17 mouse cellular contexts compared by ENCODE assay signal in genomic region chr4:129145411-129145810, GRCm38 (mm10). TPM values are rescaled to one million over a fixed set of nuclear protein-coding genes. Genes with fewer than 3 reads are reported as not detected.
A peak's percentile ranks its signal among the peaks of the same experiment; 100 is the strongest.
DNase-seq lines count a peak whose midpoint lies in the region; ATAC-seq and TF ChIP-seq lines count a peak whose summit lies in the region.
"Had no signal": no experiment of that assay in that cellular context is flagged by ENCODE, and none has a peak within 500 bp of the region (broad histone marks: within the 10 kb centered on the region; RNA-seq: fewer than 3 reads in every experiment).

No protein-coding gene starts in this region.

- no peaks in the 10 kb centered on the region for H3K27me3 ChIP-seq in forebrain, embryonic 13.5 days
- H3K27me3 ChIP-seq in forebrain, embryonic 11.5 days (ENCODE audit: control insufficient read depth, insufficient read depth, low read length), result no peaks in the 10 kb centered on the region
- no peaks in the 10 kb centered on the region for H3K27me3 ChIP-seq in limb, embryonic 12.5 days
- H3K27me3 ChIP-seq in limb, embryonic 10.5 days (ENCODE audit: low read depth, poor library complexity, severe bottlenecking), result no peaks in the 10 kb centered on the region
- H3K27me3 ChIP-seq in limb, embryonic 13.5 days, result no peaks in the 10 kb centered on the region

- intact Hi-C loops in gastrocnemius, postnatal 36 days (cut with DNase I), result no loop called here

- no peak overlapping the region for H3K4me2 ChIP-seq in forebrain, embryonic 13.5 days
- no peak overlapping the region for H3K4me2 ChIP-seq in forebrain, embryonic 11.5 days (ENCODE audit: low read depth, low read length, severe bottlenecking)
- H3K4me2 ChIP-seq in limb, embryonic 12.5 days, result no peak overlapping the region
- H3K4me2 ChIP-seq in limb, embryonic 13.5 days (replicated peaks), result no peak overlapping the region
- H3K4me2 ChIP-seq: lung, embryonic 14.5 days had no signal

- 72% methylated on average over 4 of the region's 4 CpGs for WGBS in forebrain, embryonic 13.5 days
- WGBS in forebrain, embryonic 11.5 days, result 76% methylated on average over 4 of the region's 4 CpGs
- WGBS in limb, embryonic 12.5 days, result 70% methylated on average over 4 of the region's 4 CpGs
- 73% methylated on average over 4 of the region's 4 CpGs for WGBS in limb, embryonic 10.5 days
- WGBS in limb, embryonic 13.5 days, result 67% methylated on average over 4 of the region's 4 CpGs
- WGBS in olfactory bulb, adult 2 months, result 51% methylated on average over 4 of the region's 4 CpGs

- no peak overlapping the region for H3K9ac ChIP-seq in forebrain, embryonic 13.5 days
- H3K9ac ChIP-seq in forebrain, embryonic 11.5 days (ENCODE audit: low read length), result no peak overlapping the region
- H3K9ac ChIP-seq in limb, embryonic 12.5 days (replicated peaks), result no peak overlapping the region
- no peak overlapping the region for H3K9ac ChIP-seq in limb, embryonic 13.5 days
- H3K9ac ChIP-seq: lung, embryonic 14.5 days had no signal

- peaks cover 20% of the 10 kb centered on the region for H3K36me3 ChIP-seq in forebrain, embryonic 13.5 days (ENCODE audit: poor library complexity, severe bottlenecking)
- no peaks in the 10 kb centered on the region; the same call in 1 of the 2 replicates for H3K36me3 ChIP-seq in forebrain, embryonic 11.5 days (ENCODE audit: control insufficient read depth, insufficient read depth, low read length)
- H3K36me3 ChIP-seq in limb, embryonic 12.5 days, result peaks cover 47% of the 10 kb centered on the region
- H3K36me3 ChIP-seq in limb, embryonic 10.5 days, result peaks cover 44% of the 10 kb centered on the region
- H3K36me3 ChIP-seq in limb, embryonic 13.5 days, result peaks cover 46% of the 10 kb centered on the region

- H3K4me1 ChIP-seq in forebrain, embryonic 13.5 days, result peaks cover 39% of the 10 kb centered on the region
- H3K4me1 ChIP-seq in forebrain, embryonic 11.5 days (replicated peaks; ENCODE audit: control insufficient read depth, insufficient read depth, low read length), result no peaks in the 10 kb centered on the region
- H3K4me1 ChIP-seq in limb, embryonic 12.5 days (replicated peaks), result peaks cover 5% of the 10 kb centered on the region; the same call in 1 of the 2 replicates
- H3K4me1 ChIP-seq in limb, embryonic 10.5 days, result 0 out of 2 replicates have a peak, but pooled peaks cover 3% of the 10 kb centered on the region
- H3K4me1 ChIP-seq in limb, embryonic 13.5 days, result peaks cover 34% of the 10 kb centered on the region
- H3K4me1 ChIP-seq in olfactory bulb, adult 2 months (ENCODE audit: control insufficient read depth, insufficient read depth, low read length), result peaks cover 41% of the 10 kb centered on the region

- no peak for ATAC-seq in forebrain, embryonic 13.5 days
- no peak for ATAC-seq in forebrain, embryonic 11.5 days (replicated peaks; ENCODE audit: low FRiP score)
- no peak for ATAC-seq in limb, embryonic 12.5 days (ENCODE audit: insufficient number of reproducible peaks, insufficient read depth, low FRiP score, low TSS enrichment, low read depth)
- no peak for ATAC-seq in limb, embryonic 13.5 days (ENCODE audit: low FRiP score, low read depth)

- no peaks in the 10 kb centered on the region for H3K9me3 ChIP-seq in forebrain, embryonic 13.5 days (replicated peaks)
- H3K9me3 ChIP-seq in forebrain, embryonic 11.5 days (ENCODE audit: control insufficient read depth, low read length), result no peaks in the 10 kb centered on the region
- H3K9me3 ChIP-seq in limb, embryonic 12.5 days, result no peaks in the 10 kb centered on the region
- H3K9me3 ChIP-seq in limb, embryonic 10.5 days (replicated peaks), result no peaks in the 10 kb centered on the region
- no peaks in the 10 kb centered on the region for H3K9me3 ChIP-seq in limb, embryonic 13.5 days

- H3K27ac ChIP-seq in forebrain, embryonic 13.5 days, result peak overlapping the region; percentile 70
- H3K27ac ChIP-seq in forebrain, embryonic 11.5 days (ENCODE audit: low read depth, low read length), result no peak overlapping the region
- H3K27ac ChIP-seq in limb, embryonic 12.5 days, result peak overlapping the region; percentile 47; the same call in 1 of the 2 replicates
- no peak overlapping the region for H3K27ac ChIP-seq in limb, embryonic 10.5 days
- H3K27ac ChIP-seq in limb, embryonic 13.5 days, result peak overlapping the region; percentile 83
- H3K27ac ChIP-seq in olfactory bulb, adult 2 months (ENCODE audit: insufficient read depth, low read depth, low read length), result peak overlapping the region; percentile 58

- no peak for DNase-seq in forebrain, embryonic 11.5 days (ENCODE audit: low spot score)
- DNase-seq in limb, embryonic 10.5 days (ENCODE audit: low spot score), result no peak
- no peak for DNase-seq in gastrocnemius, postnatal 36 days
- no peak for DNase-seq in kidney, postnatal 25 days
- DNase-seq: gastrocnemius, adult 2 months; kidney, postnatal 10 days; lung, embryonic 14.5 days; thymus, postnatal 25 days had no signal

- H3K4me3 ChIP-seq in forebrain, embryonic 13.5 days, result no peak overlapping the region
- H3K4me3 ChIP-seq in forebrain, embryonic 11.5 days (ENCODE audit: low read depth, low read length), result no peak overlapping the region
- H3K4me3 ChIP-seq in limb, embryonic 12.5 days (replicated peaks), result no peak overlapping the region
- no peak overlapping the region for H3K4me3 ChIP-seq in limb, embryonic 10.5 days
- H3K4me3 ChIP-seq in limb, embryonic 13.5 days, result no peak overlapping the region
- H3K4me3 ChIP-seq in olfactory bulb, adult 2 months (ENCODE audit: insufficient read depth, low read depth, low read length), result no peak overlapping the region
- H3K4me3 ChIP-seq: gastrocnemius, adult 2 months had no signal

- no peak for TF ChIP-seq CTCF in olfactory bulb, adult 2 months (IDR thresholded peaks at IDR 0.05; ENCODE audit: insufficient read depth, low read depth, low read length)

- no peak for TF ChIP-seq POLR2A in olfactory bulb, adult 2 months (IDR thresholded peaks at IDR 0.05; ENCODE audit: insufficient read depth, low read depth, low read length)

RNA-seq across cellular contexts. Expression of gene Fndc5, which starts 8.6 kb away (rescaled TPM):
- 0.93 and 1.1 TPM in 2 replicates for polyA plus RNA-seq in forebrain, embryonic 13.5 days (2015; fragmentation: Nextera tagmentation; extraction: Ambion mirVana)
- 0.63 and 1.4 TPM in 2 replicates for polyA plus RNA-seq in forebrain, embryonic 11.5 days (2014; fragmentation: Nextera tagmentation; extraction: Ambion mirVana)
- polyA plus RNA-seq in limb, embryonic 12.5 days (2016; fragmentation: Nextera tagmentation; extraction: Ambion mirVana), result 11.3 and 11.6 TPM in 2 replicates
- 2.0 and 2.6 TPM in 2 replicates for polyA plus RNA-seq in limb, embryonic 10.5 days (2016; fragmentation: Nextera tagmentation; extraction: Ambion mirVana)
- 20.0 and 21.3 TPM in 2 replicates for polyA plus RNA-seq in limb, embryonic 13.5 days (2015; fragmentation: Nextera tagmentation; extraction: Ambion mirVana)
- not detected in 2 replicates for polyA plus RNA-seq in olfactory bulb, adult 2 months (2012; ENCODE audit: insufficient read depth, insufficient read length, low replicate concordance, missing spikeins)
- total RNA-seq in gastrocnemius, postnatal 36 days (2021), result 10 to 100 TPM; 68.2 to 86.2 TPM

RNA-seq across cellular contexts. Expression of gene Hpca, which starts 23.6 kb away (rescaled TPM):
- polyA plus RNA-seq in forebrain, embryonic 13.5 days (2015; fragmentation: Nextera tagmentation; extraction: Ambion mirVana), result 19.6 and 20.4 TPM in 2 replicates
- 0.87 and 1.2 TPM in 2 replicates for polyA plus RNA-seq in forebrain, embryonic 11.5 days (2014; fragmentation: Nextera tagmentation; extraction: Ambion mirVana)
- polyA plus RNA-seq in limb, embryonic 12.5 days (2016; fragmentation: Nextera tagmentation; extraction: Ambion mirVana), result 0.55 and 0.83 TPM in 2 replicates
- 0.30 and 0.69 TPM in 2 replicates for polyA plus RNA-seq in limb, embryonic 10.5 days (2016; fragmentation: Nextera tagmentation; extraction: Ambion mirVana)
- 1.2 and 1.3 TPM in 2 replicates for polyA plus RNA-seq in limb, embryonic 13.5 days (2015; fragmentation: Nextera tagmentation; extraction: Ambion mirVana)
- not detected in 2 replicates for polyA plus RNA-seq in olfactory bulb, adult 2 months (2012; ENCODE audit: insufficient read depth, insufficient read length, low replicate concordance, missing spikeins)
- total RNA-seq in gastrocnemius, postnatal 36 days (2021), result not detected
- total RNA-seq: gastrocnemius, adult 2 months; hematopoietic stem cell, adult 5-6 weeks; megakaryocyte-erythroid progenitor cell, adult 5-6 weeks had no signal
- polyA plus RNA-seq: C2C12; spleen, adult 2 months had no signal

RNA-seq across cellular contexts. Expression of gene Tmem54, which starts 40.1 kb away (rescaled TPM):
- polyA plus RNA-seq in forebrain, embryonic 13.5 days (2015; fragmentation: Nextera tagmentation; extraction: Ambion mirVana), result not detected in 2 replicates
- 1.5 and 2.0 TPM in 2 replicates for polyA plus RNA-seq in forebrain, embryonic 11.5 days (2014; fragmentation: Nextera tagmentation; extraction: Ambion mirVana)
- 4.2 and 4.3 TPM in 2 replicates for polyA plus RNA-seq in limb, embryonic 12.5 days (2016; fragmentation: Nextera tagmentation; extraction: Ambion mirVana)
- polyA plus RNA-seq in limb, embryonic 10.5 days (2016; fragmentation: Nextera tagmentation; extraction: Ambion mirVana), result 6.8 and 7.3 TPM in 2 replicates
- polyA plus RNA-seq in limb, embryonic 13.5 days (2015; fragmentation: Nextera tagmentation; extraction: Ambion mirVana), result 5.0 and 5.6 TPM in 2 replicates
- not detected in 2 replicates for polyA plus RNA-seq in olfactory bulb, adult 2 months (2012; ENCODE audit: insufficient read depth, insufficient read length, low replicate concordance, missing spikeins)
- total RNA-seq in gastrocnemius, postnatal 36 days (2021), result not detected
- total RNA-seq: gastrocnemius, adult 2 months; hematopoietic stem cell, adult 5-6 weeks; left cerebral cortex, postnatal 14 days; megakaryocyte-erythroid progenitor cell, adult 5-6 weeks had no signal

RNA-seq across cellular contexts. Expression of gene S100pbp, which starts 44.1 kb away (rescaled TPM):
- polyA plus RNA-seq in forebrain, embryonic 13.5 days (2015; fragmentation: Nextera tagmentation; extraction: Ambion mirVana), result 15.6 and 19.1 TPM in 2 replicates
- polyA plus RNA-seq in forebrain, embryonic 11.5 days (2014; fragmentation: Nextera tagmentation; extraction: Ambion mirVana), result 25.4 and 30.7 TPM in 2 replicates
- 31.2 and 32.7 TPM in 2 replicates for polyA plus RNA-seq in limb, embryonic 12.5 days (2016; fragmentation: Nextera tagmentation; extraction: Ambion mirVana)
- polyA plus RNA-seq in limb, embryonic 10.5 days (2016; fragmentation: Nextera tagmentation; extraction: Ambion mirVana), result 29.7 and 34.5 TPM in 2 replicates
- 25.6 and 30.1 TPM in 2 replicates for polyA plus RNA-seq in limb, embryonic 13.5 days (2015; fragmentation: Nextera tagmentation; extraction: Ambion mirVana)
- not detected in 2 replicates for polyA plus RNA-seq in olfactory bulb, adult 2 months (2012; ENCODE audit: insufficient read depth, insufficient read length, low replicate concordance, missing spikeins)
- 1 to 10 TPM; 3.3 to 5.1 TPM for total RNA-seq in gastrocnemius, postnatal 36 days (2021)

RNA-seq across cellular contexts. Expression of gene Yars, which starts 44.1 kb away (rescaled TPM):
- polyA plus RNA-seq in forebrain, embryonic 13.5 days (2015; fragmentation: Nextera tagmentation; extraction: Ambion mirVana), result 100 and 106 TPM in 2 replicates
- 113 and 118 TPM in 2 replicates for polyA plus RNA-seq in forebrain, embryonic 11.5 days (2014; fragmentation: Nextera tagmentation; extraction: Ambion mirVana)
- polyA plus RNA-seq in limb, embryonic 12.5 days (2016; fragmentation: Nextera tagmentation; extraction: Ambion mirVana), result 78.7 and 80.2 TPM in 2 replicates
- polyA plus RNA-seq in limb, embryonic 10.5 days (2016; fragmentation: Nextera tagmentation; extraction: Ambion mirVana), result 98.9 and 103 TPM in 2 replicates
- polyA plus RNA-seq in limb, embryonic 13.5 days (2015; fragmentation: Nextera tagmentation; extraction: Ambion mirVana), result 79.1 and 80.4 TPM in 2 replicates
- polyA plus RNA-seq in olfactory bulb, adult 2 months (2012; ENCODE audit: insufficient read depth, insufficient read length, low replicate concordance, missing spikeins), result not detected in 2 replicates
- total RNA-seq in gastrocnemius, postnatal 36 days (2021), result 10 to 100 TPM; 38.0 to 39.8 TPM

Comparison
In these comparisons a context has a peak if more than half of its experiments do, and no peak if none do; other contexts are left out.
1. H3K27ac ChIP-seq: peak in forebrain, embryonic 13.5 days (single experiment), limb, embryonic 12.5 days (single experiment), limb, embryonic 13.5 days (single experiment) and olfactory bulb, adult 2 months (single experiment); none in forebrain, embryonic 11.5 days (single experiment) and limb, embryonic 10.5 days (single experiment).